Mouse (Mus musculus) gastrocnemius, postnatal 14 days (tissue): ENCODE measurements around the gene Pkig. TPM values are rescaled to one million over a fixed set of nuclear protein-coding genes. Genes with fewer than 3 reads are reported as not detected.
"Not testable (repeated sequence)": the region's sequence is repeated elsewhere in the genome, so short reads cannot be mapped to it uniquely, and the experiment has no call there.

ENCODE experiments used
- DNase-seq: peaks from one replicate; pipeline ENCODE4 v3.0.0; 2021; ENCODE audit warnings: mixed read lengths
- intact Hi-C: fragments of 180-260 bp; cut with DNase I; formaldehyde crosslinking; loops from one replicate; pipeline ENCODE4 v1.15.1; 2025; ENCODE audit warnings: low total_unique reads
- long read RNA-seq, 2 experiments: library from polyadenylated mRNA; stranded (forward); transcript quantifications; one replicate each; pipeline ENCODE4 v2.0.0; 2021
- total RNA-seq, 2 experiments: library from RNA; stranded (reverse); gene quantifications; 2 replicates each; pipeline ENCODE4 v1.2.3; 2021

The Pkig gene
- 10 to 100 TPM; 78.2 to 85.3 TPM for total RNA-seq
- long read RNA-seq, experiment 1, transcript Pkig-203 (4 exons, 1,059 nt) = minor isoform, 5 of 122 reads
- long read RNA-seq, experiment 1, transcript Pkig-202 (5 exons, 640 nt) = minor isoform, 6 of 122 reads
- long read RNA-seq, experiment 1, transcript Pkig-201 (4 exons, 1,036 nt) = major isoform, 66 of 122 reads
- long read RNA-seq, experiment 1, transcript Pkig-204 (4 exons, 762 nt) = minor isoform, 14 of 122 reads
- long read RNA-seq, experiment 1, partial matches to known transcripts = 16 of 122 reads
- long read RNA-seq, experiment 1, other reads (novel, unspliced or antisense) = 9 of 122 reads
- long read RNA-seq, experiment 2, transcript Pkig-201 (4 exons, 1,036 nt) = major isoform, 50 of 119 reads
- long read RNA-seq, experiment 2, transcript Pkig-204 (4 exons, 762 nt) = minor isoform, 15 of 119 reads
- long read RNA-seq, experiment 2, transcript Pkig-203 (4 exons, 1,059 nt) = minor isoform, 16 of 119 reads
- long read RNA-seq, experiment 2, transcript Pkig-206 (4 exons, 369 nt) = minor isoform, 8 of 119 reads
- long read RNA-seq, experiment 2, partial matches to known transcripts = 10 of 119 reads
- long read RNA-seq, experiment 2, other reads (novel, unspliced or antisense) = 13 of 119 reads

GRCm38 (mm10) chr2:163657975-163658886, at the start of gene Pkig:
Pkig (plus strand) TSS chr2:163658386.
- peak; percentile 90 for DNase-seq
- intact Hi-C loops = no loop called here

GRCm38 (mm10) chr2:163609281-163609975, 48.8 kb upstream of the Pkig start:
- intact Hi-C loops = no loop called here
- no peak for DNase-seq

- intact Hi-C loops = no loop called here
- DNase-seq = no peak
These were observed 47.0 kb upstream of the Pkig start for GRCm38 (mm10) chr2:163611176-163611575.

- intact Hi-C loops = no loop called here
- no peak for DNase-seq
These were observed 45.0 kb upstream of the Pkig start for GRCm38 (mm10) chr2:163613206-163613605.

GRCm38 (mm10) chr2:163613990-163614389, 44.2 kb upstream of the Pkig start:
- DNase-seq = no peak
- intact Hi-C loops = no loop called here

GRCm38 (mm10) chr2:163615401-163615800, 42.8 kb upstream of the Pkig start:
- DNase-seq = no peak
- intact Hi-C loops = no loop called here

- intact Hi-C loops = no loop called here
- no peak for DNase-seq
These were observed 42.1 kb upstream of the Pkig start for GRCm38 (mm10) chr2:163615906-163616651.

GRCm38 (mm10) chr2:163616652-163617227, 41.4 kb upstream of the Pkig start:
- DNase-seq = no peak
- intact Hi-C loops = no loop called here

- intact Hi-C loops = no loop called here
- no peak for DNase-seq
These were observed 40.8 kb upstream of the Pkig start for GRCm38 (mm10) chr2:163617232-163617863.

- intact Hi-C loops = no loop called here
- DNase-seq = no peak
These were observed 40.3 kb upstream of the Pkig start for GRCm38 (mm10) chr2:163617874-163618273.

- intact Hi-C loops = no loop called here
- DNase-seq = no peak
These were observed 37.7 kb upstream of the Pkig start for GRCm38 (mm10) chr2:163620451-163620850.

GRCm38 (mm10) chr2:163621401-163621800, 36.8 kb upstream of the Pkig start:
- DNase-seq, intact Hi-C loops: not testable (repeated sequence)

GRCm38 (mm10) chr2:163631223-163631622, 27.0 kb upstream of the Pkig start:
- intact Hi-C loops = no loop called here
- no peak for DNase-seq

GRCm38 (mm10) chr2:163631715-163632114, 26.5 kb upstream of the Pkig start:
- intact Hi-C loops = no loop called here
- no peak for DNase-seq

GRCm38 (mm10) chr2:163634211-163634610, 24.0 kb upstream of the Pkig start:
- intact Hi-C loops = no loop called here
- DNase-seq = no peak

GRCm38 (mm10) chr2:163636057-163636456, 22.1 kb upstream of the Pkig start:
- intact Hi-C loops = no loop called here
- DNase-seq = no peak

- no peak for DNase-seq
- intact Hi-C loops = no loop called here
These were observed 20.4 kb upstream of the Pkig start for GRCm38 (mm10) chr2:163637655-163638266.

- no peak for DNase-seq
- intact Hi-C loops = no loop called here
These were observed 17.7 kb upstream of the Pkig start for GRCm38 (mm10) chr2:163640493-163640892.
